ENCODE assay signal across 20 mouse cellular contexts in the genomic region with DNA sequence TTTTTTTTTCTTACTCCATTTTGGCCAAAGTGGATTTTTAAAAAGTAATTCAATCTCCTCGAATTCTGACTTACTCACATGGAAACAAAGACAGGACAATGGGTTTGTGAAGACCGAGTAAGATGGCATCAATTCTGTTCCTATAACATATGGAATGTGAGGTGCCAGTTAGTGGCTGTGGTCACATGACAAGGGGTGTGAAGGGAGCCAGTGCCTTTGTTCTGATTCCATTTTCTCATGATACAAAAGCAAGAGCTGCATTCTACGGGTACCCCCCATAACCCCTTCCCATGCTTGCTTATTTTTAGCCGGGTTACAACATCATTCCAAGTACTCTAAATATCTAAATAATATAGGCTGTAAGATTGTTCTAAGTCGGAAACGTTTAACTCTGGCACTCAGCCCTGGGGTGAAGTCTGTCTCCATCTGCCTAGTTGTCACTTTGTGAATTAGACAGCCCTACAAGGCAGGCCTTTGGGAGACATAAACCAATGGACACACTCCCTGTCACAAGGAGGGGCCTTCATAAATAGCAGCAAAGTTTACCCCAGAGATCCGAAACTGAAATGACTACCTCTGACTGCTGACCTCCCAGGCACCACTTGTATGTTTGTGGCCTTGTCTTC.
A peak's percentile ranks its signal among the peaks of the same experiment; 100 is the strongest.
DNase-seq lines count a peak whose midpoint lies in the region; ATAC-seq and TF ChIP-seq lines count a peak whose summit lies in the region.
"Had no signal": no experiment of that assay in that cellular context is flagged by ENCODE, and none has a peak within 500 bp of the region (broad histone marks: within the 10 kb centered on the region; RNA-seq: fewer than 3 reads in every experiment).

No protein-coding gene starts in this region.

- H3K9me3 ChIP-seq in forebrain, embryonic 13.5 days (replicated peaks): no peaks in the 10 kb centered on the region
- no peaks in the 10 kb centered on the region for H3K9me3 ChIP-seq in forebrain, embryonic 10.5 days
- no peaks in the 10 kb centered on the region for H3K9me3 ChIP-seq in lung, embryonic 14.5 days (ENCODE audit: low read depth, low read length)
- H3K9me3 ChIP-seq in forebrain, postnatal 0 days (ENCODE audit: low read length): no peaks in the 10 kb centered on the region
- H3K9me3 ChIP-seq: embryonic facial prominence, embryonic 13.5 days; heart, embryonic 10.5 days; intestine, embryonic 15.5 days had no signal

- H3K4me2 ChIP-seq in forebrain, embryonic 13.5 days: no peak overlapping the region
- no peak overlapping the region for H3K4me2 ChIP-seq in lung, embryonic 14.5 days
- H3K4me2 ChIP-seq in forebrain, postnatal 0 days (ENCODE audit: low read depth): no peak overlapping the region
- H3K4me2 ChIP-seq: embryonic facial prominence, embryonic 13.5 days; intestine, embryonic 15.5 days had no signal

- no peak for TF ChIP-seq CTCF in lung, embryonic 14.5 days (IDR thresholded peaks at IDR 0.05; ENCODE audit: low read depth)
- no peak for TF ChIP-seq CTCF in brain, embryonic 14.5 days (IDR thresholded peaks at IDR 0.05; ENCODE audit: borderline replicate concordance, extremely low read depth, insufficient read depth, insufficient read length)
- no peak for TF ChIP-seq CTCF in forebrain, postnatal 0 days (IDR thresholded peaks at IDR 0.05; ENCODE audit: low read depth)

- H3K4me3 ChIP-seq in forebrain, embryonic 13.5 days: no peak overlapping the region
- no peak overlapping the region for H3K4me3 ChIP-seq in forebrain, embryonic 10.5 days
- no peak overlapping the region for H3K4me3 ChIP-seq in lung, embryonic 14.5 days (ENCODE audit: low read depth, low read length)
- H3K4me3 ChIP-seq in forebrain, postnatal 0 days (ENCODE audit: low read depth, low read length): no peak overlapping the region
- H3K4me3 ChIP-seq: embryonic facial prominence, embryonic 13.5 days; heart, embryonic 10.5 days; intestine, embryonic 15.5 days had no signal

- H3K27me3 ChIP-seq in forebrain, embryonic 13.5 days: no peaks in the 10 kb centered on the region
- H3K27me3 ChIP-seq in forebrain, embryonic 10.5 days (ENCODE audit: poor library complexity, severe bottlenecking): no peaks in the 10 kb centered on the region
- no peaks in the 10 kb centered on the region for H3K27me3 ChIP-seq in lung, embryonic 14.5 days (ENCODE audit: insufficient read depth, low read length)
- no peaks in the 10 kb centered on the region for H3K27me3 ChIP-seq in forebrain, postnatal 0 days (ENCODE audit: insufficient read depth, low read length)
- H3K27me3 ChIP-seq: embryonic facial prominence, embryonic 13.5 days; intestine, embryonic 15.5 days; Patski had no signal

- H3K36me3 ChIP-seq in forebrain, embryonic 13.5 days (ENCODE audit: poor library complexity, severe bottlenecking): no peaks in the 10 kb centered on the region
- peaks cover 6% of the 10 kb centered on the region; the same call in 1 of the 2 replicates for H3K36me3 ChIP-seq in forebrain, embryonic 10.5 days (replicated peaks)
- H3K36me3 ChIP-seq in lung, embryonic 14.5 days (ENCODE audit: insufficient read depth): no peaks in the 10 kb centered on the region
- H3K36me3 ChIP-seq in forebrain, postnatal 0 days (ENCODE audit: insufficient read depth): no peaks in the 10 kb centered on the region
- H3K36me3 ChIP-seq: embryonic facial prominence, embryonic 13.5 days; heart, embryonic 10.5 days; intestine, embryonic 15.5 days had no signal

- WGBS in forebrain, embryonic 13.5 days: 65% methylated on average over 7 of the region's 7 CpGs
- 87% methylated on average over 7 of the region's 7 CpGs for WGBS in forebrain, embryonic 10.5 days
- 52% methylated on average over 7 of the region's 7 CpGs for WGBS in lung, embryonic 14.5 days
- 50% methylated on average over 7 of the region's 7 CpGs for WGBS in forebrain, postnatal 0 days

- no peak for TF ChIP-seq POLR2A in brain, embryonic 14.5 days (IDR thresholded peaks at IDR 0.05; ENCODE audit: borderline replicate concordance, extremely low read depth, insufficient read depth, insufficient read length, poor library complexity, severe bottlenecking)

- H3K9ac ChIP-seq in forebrain, embryonic 13.5 days: no peak overlapping the region
- no peak overlapping the region for H3K9ac ChIP-seq in lung, embryonic 14.5 days
- H3K9ac ChIP-seq in forebrain, postnatal 0 days: no peak overlapping the region
- H3K9ac ChIP-seq: embryonic facial prominence, embryonic 13.5 days; intestine, embryonic 15.5 days had no signal

- DNase-seq in forebrain, embryonic 10.5 days (ENCODE audit: extremely low spot score, low spot score): no peak
- peak; percentile 50 for DNase-seq in lung, embryonic 14.5 days
- no peak for DNase-seq in lung, postnatal 25 days (ENCODE audit: low spot score)
- DNase-seq in brain, embryonic 14.5 days (ENCODE audit: low read depth): peak; percentile 73
- no peak for DNase-seq in forebrain, postnatal 0 days
- no peak for DNase-seq in thymus, adult 18-20 months
- DNase-seq: adrenal gland, postnatal 14 days; cerebellum, adult 18-20 months; cerebellum, adult 9-11 months; cerebellum, postnatal 36 days; gastrocnemius, postnatal 10 days; heart, adult 18-20 months; heart, postnatal 10 days; heart, postnatal 4 days had no signal

- H3K4me1 ChIP-seq in forebrain, embryonic 13.5 days: peaks cover 60% of the 10 kb centered on the region
- H3K4me1 ChIP-seq in forebrain, embryonic 10.5 days: peaks cover 22% of the 10 kb centered on the region
- H3K4me1 ChIP-seq in lung, embryonic 14.5 days (ENCODE audit: insufficient read depth): peaks cover 4% of the 10 kb centered on the region; the same call in 1 of the 2 replicates
- peaks cover 19% of the 10 kb centered on the region for H3K4me1 ChIP-seq in forebrain, postnatal 0 days (ENCODE audit: insufficient read depth)

- ATAC-seq in forebrain, embryonic 13.5 days: peak; percentile 59; the same call in 1 of the 2 replicates
- no peak for ATAC-seq in lung, embryonic 14.5 days (ENCODE audit: insufficient read depth)
- peak; percentile 38; the same call in 1 of the 2 replicates for ATAC-seq in forebrain, postnatal 0 days
- ATAC-seq: activated CD4-positive, CD25-positive, alpha-beta regulatory T cell, adult 4 months; intestine, embryonic 15.5 days; Patski had no signal

- H3K27ac ChIP-seq in forebrain, embryonic 13.5 days: peak overlapping the region; percentile 84
- no peak overlapping the region for H3K27ac ChIP-seq in forebrain, embryonic 10.5 days
- H3K27ac ChIP-seq in lung, embryonic 14.5 days (ENCODE audit: low read depth): no peak overlapping the region
- peak overlapping the region; percentile 36 for H3K27ac ChIP-seq in forebrain, postnatal 0 days (ENCODE audit: low read depth, low read length)
- H3K27ac ChIP-seq: embryonic facial prominence, embryonic 13.5 days; heart, embryonic 10.5 days; intestine, embryonic 15.5 days had no signal

Comparison
In these comparisons a context has a peak if more than half of its experiments do, and no peak if none do; other contexts are left out.
1. H3K27ac ChIP-seq: peak in forebrain, embryonic 13.5 days (single experiment) and forebrain, postnatal 0 days (single experiment); none in forebrain, embryonic 10.5 days (single experiment) and lung, embryonic 14.5 days (single experiment).
2. DNase-seq: peak in lung, embryonic 14.5 days (single experiment) and brain, embryonic 14.5 days (single experiment); none in forebrain, embryonic 10.5 days (single experiment), lung, postnatal 25 days (single experiment), forebrain, postnatal 0 days (single experiment) and thymus, adult 18-20 months (0 of 2).